ENCODE assay signal across 8 mouse cellular contexts in genomic region chr13:64129616-64130375, GRCm38 (mm10). TPM values are rescaled to one million over a fixed set of nuclear protein-coding genes. Genes with fewer than 3 reads are reported as not detected.
A peak's percentile ranks its signal among the peaks of the same experiment; 100 is the strongest.
DNase-seq lines count a peak whose midpoint lies in the region; ATAC-seq lines count a peak whose summit lies in the region.

No protein-coding gene starts in this region.

- no peaks in the 10 kb centered on the region for H3K9me3 ChIP-seq in forebrain, embryonic 13.5 days (replicated peaks)
- no peaks in the 10 kb centered on the region for H3K9me3 ChIP-seq in hindbrain, embryonic 11.5 days (ENCODE audit: control insufficient read depth, low read length)

- peak; percentile 59 for DNase-seq in CD4-positive helper T cell, adult 2 months (ENCODE audit: low read depth, low spot score)
- peak; percentile 80 for DNase-seq in adrenal gland, adult 2 months
- DNase-seq in hindbrain, embryonic 11.5 days (ENCODE audit: low spot score), result peak; percentile 55
- peak; percentile 28 to 49 for DNase-seq in layer of hippocampus, postnatal 10 days (ENCODE audit: low spot score in 2 of 2)
- DNase-seq in lung, postnatal 4 days, result peak; percentile 59 to 65
- peak; percentile 15 for DNase-seq in retina, embryonic 14.5 days (ENCODE audit: low spot score)
- DNase-seq in urinary bladder, postnatal 14 days (ENCODE audit: low spot score), result peak; percentile 62

- H3K27me3 ChIP-seq in forebrain, embryonic 13.5 days, result no peaks in the 10 kb centered on the region
- H3K27me3 ChIP-seq in hindbrain, embryonic 11.5 days (ENCODE audit: control insufficient read depth, insufficient read depth, low read length), result no peaks in the 10 kb centered on the region

- H3K4me3 ChIP-seq in forebrain, embryonic 13.5 days, result peak overlapping the region; percentile 46
- peak overlapping the region; percentile 49 for H3K4me3 ChIP-seq in hindbrain, embryonic 11.5 days (ENCODE audit: low read depth, low read length)

- H3K4me1 ChIP-seq in forebrain, embryonic 13.5 days, result peaks cover 5% of the 10 kb centered on the region; the same call in 1 of the 2 replicates
- H3K4me1 ChIP-seq in hindbrain, embryonic 11.5 days (replicated peaks; ENCODE audit: control insufficient read depth, insufficient read depth, low read length), result 0 out of 2 replicates have a peak, but pooled peaks cover 2% of the 10 kb centered on the region

- peak overlapping the region; percentile 78 for H3K4me2 ChIP-seq in forebrain, embryonic 13.5 days
- H3K4me2 ChIP-seq in hindbrain, embryonic 11.5 days (replicated peaks; ENCODE audit: low read depth, low read length), result peak overlapping the region; percentile 80

- peak; percentile 71 for ATAC-seq in forebrain, embryonic 13.5 days
- peak; percentile 73; the same call in 1 of the 2 replicates for ATAC-seq in hindbrain, embryonic 11.5 days (ENCODE audit: low FRiP score)

- peaks cover 14% of the 10 kb centered on the region for H3K36me3 ChIP-seq in forebrain, embryonic 13.5 days (ENCODE audit: poor library complexity, severe bottlenecking)
- no peaks in the 10 kb centered on the region for H3K36me3 ChIP-seq in hindbrain, embryonic 11.5 days (ENCODE audit: control insufficient read depth, insufficient read depth, low read length)

- WGBS in forebrain, embryonic 13.5 days, result 45% methylated on average over 15 of the region's 15 CpGs
- WGBS in hindbrain, embryonic 11.5 days, result 45% methylated on average over 15 of the region's 15 CpGs

- peak overlapping the region; percentile 61 for H3K9ac ChIP-seq in forebrain, embryonic 13.5 days
- peak overlapping the region; percentile 56 for H3K9ac ChIP-seq in hindbrain, embryonic 11.5 days (ENCODE audit: low read depth, low read length)

- H3K27ac ChIP-seq in forebrain, embryonic 13.5 days, result no peak overlapping the region
- no peak overlapping the region for H3K27ac ChIP-seq in hindbrain, embryonic 11.5 days (ENCODE audit: low read depth, low read length)

RNA-seq across cellular contexts. Expression of gene Slc35d2, which starts 0.6 kb away (rescaled TPM):
- total RNA-seq in adrenal gland, adult 2 months (2021), result 10 to 100 TPM in 1 of 2 experiments, 1 to 10 TPM in 1; 4.8 to 10.1 TPM
- 8.4 and 11.5 TPM in 2 replicates for polyA plus RNA-seq in adrenal gland, adult 2 months (2012; rRNA removed)
- 1.2 and 1.3 TPM in 2 replicates for polyA plus RNA-seq in forebrain, embryonic 13.5 days (2015; fragmentation: Nextera tagmentation; extraction: Ambion mirVana)
- polyA plus RNA-seq in hindbrain, embryonic 11.5 days (2014; fragmentation: Nextera tagmentation; extraction: Ambion mirVana), result 5.6 and 6.9 TPM in 2 replicates
- 1 to 10 TPM in 1 of 2 experiments, under 1 TPM in 1; 0.62 to 1.6 TPM for total RNA-seq in layer of hippocampus, postnatal 10 days (2021)

RNA-seq across cellular contexts. Expression of gene Zfp367, which starts 23.2 kb away (rescaled TPM):
- 10 to 100 TPM; 23.5 to 24.6 TPM for total RNA-seq in adrenal gland, adult 2 months (2021)
- polyA plus RNA-seq in adrenal gland, adult 2 months (2012; rRNA removed), result 4.9 and 5.2 TPM in 2 replicates
- polyA plus RNA-seq in forebrain, embryonic 13.5 days (2015; fragmentation: Nextera tagmentation; extraction: Ambion mirVana), result 18.9 and 20.4 TPM in 2 replicates
- polyA plus RNA-seq in hindbrain, embryonic 11.5 days (2014; fragmentation: Nextera tagmentation; extraction: Ambion mirVana), result 20.3 and 21.8 TPM in 2 replicates
- 1 to 10 TPM; 7.7 to 9.5 TPM for total RNA-seq in layer of hippocampus, postnatal 10 days (2021)

RNA-seq across cellular contexts. Expression of gene Habp4, which starts 31.8 kb away (rescaled TPM):
- 10 to 100 TPM; 25.0 to 37.5 TPM for total RNA-seq in adrenal gland, adult 2 months (2021)
- 20.9 and 21.6 TPM in 2 replicates for polyA plus RNA-seq in adrenal gland, adult 2 months (2012; rRNA removed)
- polyA plus RNA-seq in forebrain, embryonic 13.5 days (2015; fragmentation: Nextera tagmentation; extraction: Ambion mirVana), result 10.9 and 12.4 TPM in 2 replicates
- 30.3 and 31.0 TPM in 2 replicates for polyA plus RNA-seq in hindbrain, embryonic 11.5 days (2014; fragmentation: Nextera tagmentation; extraction: Ambion mirVana)
- 100 to 1,000 TPM; 120 to 121 TPM for total RNA-seq in layer of hippocampus, postnatal 10 days (2021)

RNA-seq across cellular contexts. Expression of gene Hsd17b3, which starts 40.8 kb away (rescaled TPM):
- total RNA-seq in adrenal gland, adult 2 months (2021), result 1 to 10 TPM in 1 of 2 experiments, under 1 TPM in 1; 0.63 to 2.0 TPM
- not detected in 2 replicates for polyA plus RNA-seq in adrenal gland, adult 2 months (2012; rRNA removed)
- not detected in 2 replicates for polyA plus RNA-seq in forebrain, embryonic 13.5 days (2015; fragmentation: Nextera tagmentation; extraction: Ambion mirVana)
- polyA plus RNA-seq in hindbrain, embryonic 11.5 days (2014; fragmentation: Nextera tagmentation; extraction: Ambion mirVana), result not detected in 2 replicates
- total RNA-seq in layer of hippocampus, postnatal 10 days (2021), result not detected

Comparison
In these comparisons a context has a peak if more than half of its experiments do, and no peak if none do; other contexts are left out.
1. DNase-seq: peak in every context shown above with its lines; median percentile 80 in adrenal gland, adult 2 months; 62 in lung, postnatal 4 days; 62 in urinary bladder, postnatal 14 days; 59 in CD4-positive helper T cell, adult 2 months; 55 in hindbrain, embryonic 11.5 days; 38 in layer of hippocampus, postnatal 10 days; 15 in retina, embryonic 14.5 days.